In the genomic region with DNA sequence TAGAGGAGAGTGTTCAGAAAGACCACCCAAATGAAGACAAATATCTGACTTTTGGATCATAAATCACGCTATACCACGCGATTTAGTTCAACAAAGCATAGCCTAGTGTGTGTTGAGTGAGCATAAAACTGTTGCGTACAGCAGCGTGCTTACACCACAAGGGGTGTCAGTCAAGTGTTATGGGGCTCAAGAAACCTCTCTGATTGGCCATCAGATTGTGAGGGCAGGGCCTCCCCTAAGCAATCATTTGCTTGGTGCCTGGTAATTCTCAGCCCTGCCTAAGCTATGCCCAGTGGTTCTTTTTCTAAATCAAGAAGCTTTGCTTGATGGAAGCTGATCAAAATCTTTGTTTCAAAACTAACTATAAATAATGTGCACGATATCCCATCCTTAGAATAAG, we compare ENCODE assay signal across 16 mouse cellular contexts.
DNase-seq lines count a peak whose midpoint lies in the region; ATAC-seq and TF ChIP-seq lines count a peak whose summit lies in the region.
"Had no signal": no experiment of that assay in that cellular context is flagged by ENCODE, and none has a peak within 500 bp of the region (broad histone marks: within the 10 kb centered on the region; RNA-seq: fewer than 3 reads in every experiment).

No protein-coding gene starts in this region.

- TF ChIP-seq CTCF in hindbrain, postnatal 0 days (IDR thresholded peaks at IDR 0.05; ENCODE audit: low read depth): no peak
- 0 out of 2 replicates have a peak, but pooled peaks have one; percentile 2 for TF ChIP-seq CTCF in kidney, postnatal 0 days (IDR thresholded peaks at IDR 0.05; ENCODE audit: low read depth)

- no peak for DNase-seq in forebrain, embryonic 10.5 days (ENCODE audit: extremely low spot score, low spot score)
- no peak for DNase-seq in hindbrain, postnatal 0 days (ENCODE audit: low spot score)
- no peak for DNase-seq in kidney, postnatal 0 days (ENCODE audit: low spot score)
- no peak for DNase-seq in kidney, postnatal 25 days
- peak; percentile 28 for DNase-seq in R1 (ENCODE audit: low read depth, low spot score)
- DNase-seq in thymus, postnatal 25 days: no peak
- DNase-seq: adrenal gland, postnatal 14 days; gastrocnemius, postnatal 36 days; heart, postnatal 4 days had no signal

- 84% methylated on average over 6 of the region's 6 CpGs for WGBS in forebrain, embryonic 15.5 days
- 93% methylated on average over 6 of the region's 6 CpGs for WGBS in forebrain, embryonic 10.5 days
- WGBS in hindbrain, postnatal 0 days: 89% methylated on average over 6 of the region's 6 CpGs
- 90% methylated on average over 6 of the region's 6 CpGs for WGBS in hindbrain, embryonic 12.5 days
- 78% methylated on average over 6 of the region's 6 CpGs for WGBS in kidney, postnatal 0 days

- H3K9ac ChIP-seq in forebrain, embryonic 15.5 days (replicated peaks): no peak overlapping the region
- no peak overlapping the region for H3K9ac ChIP-seq in hindbrain, postnatal 0 days (replicated peaks; ENCODE audit: low read length)
- H3K9ac ChIP-seq in hindbrain, embryonic 12.5 days: no peak overlapping the region
- H3K9ac ChIP-seq in kidney, postnatal 0 days (ENCODE audit: low read depth, low read length): no peak overlapping the region
- H3K9ac ChIP-seq: heart, embryonic 13.5 days; hindbrain, embryonic 13.5 days; intestine, embryonic 15.5 days had no signal

- H3K27ac ChIP-seq in forebrain, embryonic 15.5 days (replicated peaks): peak overlapping the region; percentile 7; the same call in 1 of the 2 replicates
- H3K27ac ChIP-seq in forebrain, embryonic 10.5 days: no peak overlapping the region
- no peak overlapping the region for H3K27ac ChIP-seq in hindbrain, postnatal 0 days
- no peak overlapping the region for H3K27ac ChIP-seq in hindbrain, embryonic 12.5 days
- no peak overlapping the region for H3K27ac ChIP-seq in kidney, postnatal 0 days
- H3K27ac ChIP-seq: embryonic facial prominence, embryonic 10.5 days; heart, embryonic 13.5 days; hindbrain, embryonic 13.5 days; intestine, embryonic 15.5 days had no signal

- H3K4me2 ChIP-seq in forebrain, embryonic 15.5 days (replicated peaks): no peak overlapping the region
- no peak overlapping the region for H3K4me2 ChIP-seq in hindbrain, postnatal 0 days (ENCODE audit: low read depth, low read length)
- H3K4me2 ChIP-seq in hindbrain, embryonic 12.5 days (replicated peaks): no peak overlapping the region
- no peak overlapping the region for H3K4me2 ChIP-seq in kidney, postnatal 0 days (ENCODE audit: low read length)
- H3K4me2 ChIP-seq: heart, embryonic 13.5 days; hindbrain, embryonic 13.5 days; intestine, embryonic 15.5 days had no signal

- H3K27me3 ChIP-seq in forebrain, embryonic 15.5 days: no peaks in the 10 kb centered on the region
- H3K27me3 ChIP-seq in forebrain, embryonic 10.5 days (ENCODE audit: poor library complexity, severe bottlenecking): no peaks in the 10 kb centered on the region
- H3K27me3 ChIP-seq in hindbrain, postnatal 0 days (ENCODE audit: insufficient read depth, low read length): no peaks in the 10 kb centered on the region
- H3K27me3 ChIP-seq in hindbrain, embryonic 12.5 days: no peaks in the 10 kb centered on the region
- H3K27me3 ChIP-seq in kidney, postnatal 0 days (ENCODE audit: insufficient read depth, low read length): no peaks in the 10 kb centered on the region
- H3K27me3 ChIP-seq: heart, embryonic 13.5 days; hindbrain, embryonic 13.5 days; intestine, embryonic 15.5 days had no signal

- no peak overlapping the region for H3K4me3 ChIP-seq in forebrain, embryonic 15.5 days
- H3K4me3 ChIP-seq in forebrain, embryonic 10.5 days: no peak overlapping the region
- no peak overlapping the region for H3K4me3 ChIP-seq in hindbrain, postnatal 0 days (ENCODE audit: low read length)
- no peak overlapping the region for H3K4me3 ChIP-seq in hindbrain, embryonic 12.5 days
- H3K4me3 ChIP-seq in kidney, postnatal 0 days (replicated peaks; ENCODE audit: low read depth, low read length): no peak overlapping the region
- H3K4me3 ChIP-seq: embryonic facial prominence, embryonic 10.5 days; heart, embryonic 13.5 days; hindbrain, embryonic 13.5 days; intestine, embryonic 15.5 days had no signal

- no peaks in the 10 kb centered on the region for H3K9me3 ChIP-seq in forebrain, embryonic 15.5 days
- H3K9me3 ChIP-seq in forebrain, embryonic 10.5 days: no peaks in the 10 kb centered on the region
- no peaks in the 10 kb centered on the region for H3K9me3 ChIP-seq in hindbrain, postnatal 0 days (ENCODE audit: low read length)
- H3K9me3 ChIP-seq in hindbrain, embryonic 12.5 days (replicated peaks): no peaks in the 10 kb centered on the region
- no peaks in the 10 kb centered on the region for H3K9me3 ChIP-seq in kidney, postnatal 0 days (replicated peaks; ENCODE audit: low read length)
- H3K9me3 ChIP-seq: embryonic facial prominence, embryonic 10.5 days; hindbrain, embryonic 13.5 days; intestine, embryonic 15.5 days had no signal

- ATAC-seq in forebrain, embryonic 15.5 days (replicated peaks): 0 out of 2 replicates have a peak, but pooled peaks have one; percentile 48
- ATAC-seq in hindbrain, postnatal 0 days: peak; percentile 55; the same call in 1 of the 2 replicates
- no peak for ATAC-seq in hindbrain, embryonic 12.5 days (ENCODE audit: low FRiP score)
- no peak for ATAC-seq in kidney, postnatal 0 days (replicated peaks; ENCODE audit: low FRiP score, low read depth)
- ATAC-seq: activated CD4-positive, CD25-positive, alpha-beta regulatory T cell, adult 4 months; intestine, embryonic 15.5 days had no signal

- no peaks in the 10 kb centered on the region for H3K4me1 ChIP-seq in forebrain, embryonic 15.5 days
- H3K4me1 ChIP-seq in forebrain, embryonic 10.5 days: no peaks in the 10 kb centered on the region
- no peaks in the 10 kb centered on the region for H3K4me1 ChIP-seq in hindbrain, postnatal 0 days (ENCODE audit: insufficient read depth, low read length)
- H3K4me1 ChIP-seq in hindbrain, embryonic 12.5 days: no peaks in the 10 kb centered on the region
- no peaks in the 10 kb centered on the region for H3K4me1 ChIP-seq in kidney, postnatal 0 days (replicated peaks; ENCODE audit: insufficient read depth, low read length)
- H3K4me1 ChIP-seq: heart, embryonic 13.5 days; hindbrain, embryonic 13.5 days; intestine, embryonic 15.5 days had no signal

- H3K36me3 ChIP-seq in forebrain, embryonic 15.5 days: no peaks in the 10 kb centered on the region
- H3K36me3 ChIP-seq in forebrain, embryonic 10.5 days (replicated peaks): peaks cover 3% of the 10 kb centered on the region
- H3K36me3 ChIP-seq in hindbrain, postnatal 0 days (ENCODE audit: insufficient read depth, low read length): no peaks in the 10 kb centered on the region
- H3K36me3 ChIP-seq in hindbrain, embryonic 12.5 days: no peaks in the 10 kb centered on the region
- no peaks in the 10 kb centered on the region for H3K36me3 ChIP-seq in kidney, postnatal 0 days (ENCODE audit: insufficient read depth, low read length)
- H3K36me3 ChIP-seq: hindbrain, embryonic 13.5 days; intestine, embryonic 15.5 days had no signal

Comparison
In these comparisons a context has a peak if more than half of its experiments do, and no peak if none do; other contexts are left out.
1. ATAC-seq: peak in forebrain, embryonic 15.5 days (single experiment) and hindbrain, postnatal 0 days (single experiment); none in hindbrain, embryonic 12.5 days (single experiment) and kidney, postnatal 0 days (single experiment).